Mouse (Mus musculus): ENCODE results near the gene Trim24.

GRCm38 (mm10) chr6:37872861-37873260 lies 2.2 kb downstream of the Trim24 start:
- TF ChIP-seq POLR2A (IDR thresholded peaks at IDR 0.05; ENCODE audit: extremely low read depth, insufficient read depth, low read length) = no peak
- TF ChIP-seq CTCF (IDR thresholded peaks at IDR 0.05; ENCODE audit: extremely low read depth, insufficient read depth, low read length) = no peak
